Mouse (Mus musculus) MEL-GATA-1-ER (cell line): Measurements from ENCODE around the gene Olfr1154.

ENCODE experiments used
- DNase-seq: peaks from one replicate; pipeline ENCODE4 v3.0.0-alpha.2; 2012; ENCODE audit warnings: low read depth; ENCODE audit errors: extremely low read depth

The Olfr1154 gene

DNA sequence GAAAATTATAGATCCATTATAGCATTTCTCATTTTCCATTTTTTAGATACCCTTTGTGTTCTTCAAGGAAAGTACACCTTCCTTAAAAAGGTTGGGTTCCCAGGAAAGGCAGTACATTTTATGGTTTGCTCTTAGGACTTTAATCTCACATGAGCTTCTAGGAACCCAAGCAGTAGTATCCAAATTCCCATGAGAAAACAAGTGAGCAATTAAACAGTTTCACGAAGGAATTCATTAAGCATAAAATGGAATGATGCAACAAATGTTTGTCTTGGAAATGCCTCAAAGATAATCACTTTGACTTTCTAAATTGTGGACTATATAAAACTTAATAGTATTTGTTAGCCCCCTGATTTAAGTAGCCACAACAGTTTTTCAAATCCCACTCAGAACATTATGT lies at the start of gene Olfr1154:
TSS of gene Olfr1154 (minus strand) at position 101 of the 400 bp plus-strand sequence.
- no peak for DNase-seq

DNA sequence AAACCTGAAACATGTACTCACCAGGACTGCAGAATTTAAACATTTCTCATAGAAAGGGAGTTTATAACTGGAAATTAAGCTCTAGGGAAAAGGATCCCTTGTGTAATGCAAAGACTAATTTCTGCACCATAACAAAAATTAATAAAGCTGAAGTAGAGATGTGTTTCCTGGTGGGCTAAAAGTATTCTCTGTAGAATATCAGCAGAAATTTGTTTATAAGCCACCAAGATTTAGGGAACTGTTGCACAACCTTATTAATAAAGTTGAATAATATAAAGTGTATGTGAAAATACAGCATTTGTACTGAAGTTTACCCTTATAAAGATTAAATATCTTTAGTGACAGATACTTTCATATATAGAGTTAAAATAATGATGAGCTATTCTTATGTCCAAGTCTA lies 48.0 kb upstream of the Olfr1154 start, which contains the start of gene Olfr1156:
TSS of gene Olfr1156 (minus strand) at position 101 of the 400 bp plus-strand sequence.
- DNase-seq: no peak

DNA sequence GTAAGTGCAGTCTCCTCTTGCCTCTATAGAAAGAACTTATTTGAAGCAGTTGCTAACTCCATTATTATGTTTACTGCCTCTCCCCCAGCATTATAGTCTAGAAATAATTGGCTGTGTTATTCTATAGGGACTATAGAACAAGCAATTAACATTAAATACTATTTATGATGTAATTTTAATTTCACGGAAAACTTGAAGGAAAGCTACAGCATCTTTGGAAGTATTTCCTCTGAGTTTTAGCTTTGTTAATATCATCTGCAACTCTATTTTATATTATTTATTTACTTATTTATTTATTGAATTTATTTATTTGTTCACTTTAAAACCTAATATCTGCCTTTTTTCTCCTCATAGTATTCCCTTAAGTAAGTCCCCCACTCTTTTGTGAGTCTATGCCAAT lies 40.1 kb upstream of the Olfr1154 start, which contains the start of gene Olfr1155:
TSS of gene Olfr1155 (minus strand) at position 101 of the 400 bp plus-strand sequence.
- no peak for DNase-seq

DNA sequence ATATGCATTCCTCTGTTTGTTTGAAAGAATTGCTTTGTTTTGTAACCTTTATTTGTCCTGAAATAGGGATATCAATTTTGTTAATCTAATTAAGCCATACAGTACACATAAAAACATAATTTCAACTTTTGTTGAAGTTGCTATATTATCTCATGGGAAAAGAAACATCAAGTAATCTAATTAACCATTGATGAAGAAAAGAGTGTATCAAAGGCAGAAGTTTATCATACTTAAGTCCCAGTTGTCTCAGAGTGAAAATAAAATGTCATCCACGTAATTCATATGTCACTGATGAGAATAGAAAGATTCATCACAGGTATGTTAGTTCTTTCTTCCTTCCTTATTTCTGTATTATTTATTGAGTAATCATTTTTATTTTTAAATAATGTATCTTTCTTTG lies 10.3 kb downstream of the Olfr1154 start, which contains the start of gene Olfr1153:
TSS of gene Olfr1153 (plus strand) at position 301 of the 400 bp plus-strand sequence.
- no peak for DNase-seq

DNA sequence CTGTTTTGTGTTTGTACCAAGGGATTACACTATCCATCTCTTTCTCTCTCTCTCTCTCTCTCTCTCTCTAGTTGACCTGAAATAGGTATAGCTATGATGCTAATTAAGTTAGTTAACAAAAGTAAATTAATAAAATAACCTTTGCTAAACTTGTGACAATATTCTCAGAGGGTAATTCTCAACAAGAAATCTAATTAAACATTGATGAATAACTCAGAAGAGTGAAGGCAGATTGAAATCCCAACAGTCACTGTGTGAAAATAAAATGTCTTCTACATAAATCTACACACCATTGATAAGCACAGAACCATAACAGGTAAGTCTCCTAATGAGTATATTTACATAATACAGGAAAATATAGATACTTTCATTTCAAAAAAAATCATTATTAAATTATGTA lies 38.8 kb downstream of the Olfr1154 start, which contains the start of gene Olfr1152:
TSS of gene Olfr1152 (plus strand) at position 301 of the 400 bp plus-strand sequence.
- DNase-seq: no peak

DNA sequence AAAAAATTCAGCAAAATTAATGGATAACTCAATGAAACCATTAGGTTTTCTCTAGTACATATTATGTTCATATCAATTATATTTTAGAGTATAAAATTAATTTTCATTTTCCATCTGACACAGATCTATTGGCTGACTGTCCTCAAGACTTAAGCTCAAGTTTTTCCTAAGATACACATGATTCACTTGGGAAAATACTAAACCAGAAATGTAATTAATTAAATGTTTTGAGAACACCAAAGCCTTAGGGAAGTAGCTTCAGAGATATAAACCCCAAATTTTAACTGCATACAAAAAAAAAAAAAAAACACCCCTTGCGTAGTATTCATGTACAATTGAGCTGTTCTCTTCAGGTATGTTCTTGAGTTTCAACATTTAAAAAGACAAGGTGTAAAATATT lies 49.4 kb downstream of the Olfr1154 start, which contains the start of gene Olfr1151:
TSS of gene Olfr1151 (plus strand) at position 301 of the 400 bp plus-strand sequence.
- DNase-seq: no peak
